Mouse (Mus musculus) kidney, embryonic 14.5 days (tissue): ENCODE measurements around the gene Kbtbd12. TPM values are rescaled to one million over a fixed set of nuclear protein-coding genes. Genes with fewer than 3 reads are reported as not detected.

Experiments
- ATAC-seq: fragments of 200-750 bp; cut with Nextera tagmentation; 2 replicates; pipeline ENCODE4 v1.8.0; 2017; ENCODE audit warnings: moderate number of reproducible peaks, mild to moderate bottlenecking, moderate TSS enrichment, moderate library complexity; ENCODE audit not compliant: low FRiP score, low TSS enrichment
- H3K27ac ChIP-seq: fragments of 300-500 bp; sonication (generic); 2 replicates; pipeline ENCODE4 v1.5.1; 2014; ENCODE audit warnings: low read depth, mild to moderate bottlenecking, low read length, moderate library complexity, mixed read lengths
- H3K27me3 ChIP-seq: fragments of 300-500 bp; sonication (generic); 2 replicates; pipeline ENCODE4 v1.6.1; 2014; ENCODE audit warnings: mild to moderate bottlenecking, low read length; ENCODE audit not compliant: control insufficient read depth, insufficient read depth
- H3K36me3 ChIP-seq: fragments of 300-500 bp; sonication (generic); 2 replicates; pipeline ENCODE4 v1.6.1; 2014; ENCODE audit warnings: low read length, mixed read lengths; ENCODE audit not compliant: control insufficient read depth, insufficient read depth
- H3K4me1 ChIP-seq: fragments of 300-500 bp; sonication (generic); 2 replicates; pipeline ENCODE4 v1.6.1; 2014; ENCODE audit warnings: low read length, mixed read lengths; ENCODE audit not compliant: control insufficient read depth, insufficient read depth
- H3K4me2 ChIP-seq: fragments of 300-500 bp; sonication (generic); replicated peaks from 2 replicates; pipeline ENCODE4 v1.6.1; 2014; ENCODE audit warnings: low read depth, mild to moderate bottlenecking, low read length
- H3K4me3 ChIP-seq: fragments of 300-500 bp; sonication (generic); 2 replicates; pipeline ENCODE4 v1.5.1; 2014; ENCODE audit warnings: mild to moderate bottlenecking, low read length
- H3K9ac ChIP-seq: fragments of 300-500 bp; sonication (generic); 2 replicates; pipeline ENCODE4 v1.6.1; 2014; ENCODE audit warnings: low read depth, mild to moderate bottlenecking, low read length, moderate library complexity
- H3K9me3 ChIP-seq: fragments of 300-500 bp; sonication (generic); 2 replicates; pipeline ENCODE4 v1.6.1; 2016; ENCODE audit warnings: low read length; ENCODE audit not compliant: control insufficient read depth
- WGBS: fragments of 180-500 bp; shearing (Covaris S2); extraction: QIAGEN DNeasy Blood & Tissue Kit; methylation state at CpG from one replicate; pipeline ENCODE4 v1.1.7; 2014; 5-methylcytosine and 5-hydroxymethylcytosine counted together
- polyA plus RNA-seq: library from polyadenylated mRNA; unstranded; fragments of >200 nt; fragmentation: Nextera tagmentation; extraction: Ambion mirVana; gene quantifications from 2 replicates; pipeline ENCODE4 v1.2.1, GENCODE M21; 2014

Gene Kbtbd12
- polyA plus RNA-seq, 1 experiment from 2014 or later: 0.24 TPM

GRCm38 (mm10) chr6:88549137-88549814, 88.5 kb downstream of the Kbtbd12 start:
- H3K9ac ChIP-seq: no peak overlapping the region

GRCm38 (mm10) chr6:88548405-88549049, 89.2 kb downstream of the Kbtbd12 start:
- Histone ChIP-seq H3K4me3 (no peak overlapping the region), H3K9ac (no peak overlapping the region), H3K27me3 (peaks cover 15% of the 10 kb centered on the region), H3K36me3 (no peaks in the 10 kb centered on the region), H3K27ac (no peak overlapping the region), H3K4me2 (no peak overlapping the region), H3K4me1 (no peaks in the 10 kb centered on the region), H3K9me3 (no peaks in the 10 kb centered on the region)
- ATAC-seq: no peak
- 82% methylated on average over 10 of the region's 10 CpGs for WGBS

More at GRCm38 (mm10) chr6:88549137-88549814, 88.5 kb downstream of the Kbtbd12 start:
- WGBS: 27% methylated on average over 4 of the region's 4 CpGs
- H3K36me3 ChIP-seq: no peaks in the 10 kb centered on the region
- no peak for ATAC-seq
- H3K4me2 ChIP-seq: no peak overlapping the region
- H3K9me3 ChIP-seq: no peaks in the 10 kb centered on the region
- no peak overlapping the region for H3K27ac ChIP-seq
- peaks cover 15% of the 10 kb centered on the region for H3K27me3 ChIP-seq
- no peak overlapping the region for H3K4me3 ChIP-seq
- H3K4me1 ChIP-seq: no peaks in the 10 kb centered on the region

- no peaks in the 10 kb centered on the region for H3K4me1 ChIP-seq
- H3K27ac ChIP-seq: no peak overlapping the region
- no peak overlapping the region for H3K4me2 ChIP-seq
- H3K4me3 ChIP-seq: no peak overlapping the region
- H3K27me3 ChIP-seq: peaks cover 15% of the 10 kb centered on the region
- 49% methylated on average over 10 of the region's 10 CpGs for WGBS
- no peak for ATAC-seq
- H3K36me3 ChIP-seq: no peaks in the 10 kb centered on the region
- H3K9ac ChIP-seq: no peak overlapping the region
- H3K9me3 ChIP-seq: no peaks in the 10 kb centered on the region
Measured at GRCm38 (mm10) chr6:88545397-88545790, 92.4 kb downstream of the Kbtbd12 start.

- WGBS: 47% methylated on average over 11 of the region's 11 CpGs
- ATAC-seq: no peak
- no peaks in the 10 kb centered on the region for H3K4me1 ChIP-seq
- H3K9me3 ChIP-seq: no peaks in the 10 kb centered on the region
- H3K27ac ChIP-seq: no peak overlapping the region
- H3K4me3 ChIP-seq: no peak overlapping the region
- H3K9ac ChIP-seq: no peak overlapping the region
- no peak overlapping the region for H3K4me2 ChIP-seq
- no peaks in the 10 kb centered on the region for H3K36me3 ChIP-seq
- peaks cover 15% of the 10 kb centered on the region for H3K27me3 ChIP-seq
Measured at GRCm38 (mm10) chr6:88544644-88545396, 92.9 kb downstream of the Kbtbd12 start.

- Histone ChIP-seq H3K9me3 (no peaks in the 10 kb centered on the region), H3K36me3 (no peaks in the 10 kb centered on the region), H3K9ac (no peak overlapping the region), H3K27ac (no peak overlapping the region), H3K4me2 (no peak overlapping the region), H3K4me1 (no peaks in the 10 kb centered on the region), H3K4me3 (no peak overlapping the region), H3K27me3 (peaks cover 15% of the 10 kb centered on the region)
- no peak for ATAC-seq
- 80% methylated on average over 3 of the region's 3 CpGs for WGBS
Measured at GRCm38 (mm10) chr6:88544241-88544640, 93.5 kb downstream of the Kbtbd12 start.

- Histone ChIP-seq H3K4me3 (no peak overlapping the region), H3K9ac (no peak overlapping the region), H3K36me3 (no peaks in the 10 kb centered on the region), H3K4me2 (no peak overlapping the region), H3K9me3 (no peaks in the 10 kb centered on the region; the same call in 1 of the 2 replicates), H3K27me3 (no peaks in the 10 kb centered on the region; the same call in 1 of the 2 replicates), H3K27ac (no peak overlapping the region), H3K4me1 (no peaks in the 10 kb centered on the region)
- 64% methylated on average over 2 of the region's 2 CpGs for WGBS
- ATAC-seq: no peak
Measured at GRCm38 (mm10) chr6:88540093-88540755, 97.5 kb downstream of the Kbtbd12 start.

- Histone ChIP-seq H3K9me3 (no peaks in the 10 kb centered on the region), H3K4me1 (no peaks in the 10 kb centered on the region), H3K4me2 (no peak overlapping the region), H3K27me3 (no peaks in the 10 kb centered on the region), H3K36me3 (no peaks in the 10 kb centered on the region), H3K9ac (no peak overlapping the region), H3K27ac (no peak overlapping the region), H3K4me3 (no peak overlapping the region)
- no peak for ATAC-seq
Measured at GRCm38 (mm10) chr6:88530306-88530705, 107.4 kb downstream of the Kbtbd12 start.

GRCm38 (mm10) chr6:88524056-88524455, 113.7 kb downstream of the Kbtbd12 start:
- ATAC-seq: no peak
- WGBS: 86% methylated on average over 4 of the region's 4 CpGs
- H3K36me3 ChIP-seq: no peaks in the 10 kb centered on the region

More at GRCm38 (mm10) chr6:88524056-88524455, 113.7 kb downstream of the Kbtbd12 start:
- H3K27me3 ChIP-seq: no peaks in the 10 kb centered on the region
- H3K9ac ChIP-seq: no peak overlapping the region
- no peak overlapping the region for H3K27ac ChIP-seq
- H3K4me1 ChIP-seq: 0 out of 2 replicates have a peak, but pooled peaks cover 5% of the 10 kb centered on the region
- no peak overlapping the region for H3K4me2 ChIP-seq
- no peak overlapping the region for H3K4me3 ChIP-seq
- no peaks in the 10 kb centered on the region for H3K9me3 ChIP-seq
